Comparison of ENCODE assay signal across 17 mouse cellular contexts in the genomic region with DNA sequence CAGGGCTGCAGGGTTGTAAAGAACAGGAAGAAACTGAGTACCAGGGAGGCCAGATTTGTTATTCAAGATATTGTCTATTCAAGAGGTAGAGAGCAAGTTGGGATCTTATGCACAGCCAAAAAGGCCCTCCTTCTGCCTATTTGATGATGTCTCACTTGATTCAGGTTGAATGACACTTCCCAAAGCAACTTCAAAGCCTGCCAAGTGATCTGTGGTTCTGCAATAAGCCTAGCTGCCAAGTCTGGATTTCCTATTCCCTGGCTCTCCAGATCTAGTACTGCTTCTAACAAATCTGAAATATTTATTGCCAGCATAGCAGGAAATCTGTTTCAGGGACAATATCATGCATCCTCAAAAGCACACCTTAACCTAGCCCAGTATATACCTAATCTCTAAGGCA.
DNase-seq lines count a peak whose midpoint lies in the region.
"Had no signal": no experiment of that assay in that cellular context is flagged by ENCODE, and none has a peak within 500 bp of the region (broad histone marks: within the 10 kb centered on the region; RNA-seq: fewer than 3 reads in every experiment).

No protein-coding gene starts in this region.

- peak; percentile 15 to 16 for DNase-seq in cerebellum, postnatal 10 days
- DNase-seq in cerebellum, postnatal 4 days (ENCODE audit: low spot score in 2 of 2): no peak
- peak; percentile 28 to 58 for DNase-seq in layer of hippocampus, adult 18-20 months (ENCODE audit: low spot score in 2 of 2)
- no peak for DNase-seq in layer of hippocampus, adult 9-10 months (ENCODE audit: low spot score)
- DNase-seq in Muller cell, postnatal 12 days (ENCODE audit: inconsistent ontology term): peak; percentile 42
- no peak for DNase-seq in adrenal gland, postnatal 36 days
- DNase-seq: adrenal gland, adult 2 months; adrenal gland, postnatal 14 days; cerebellum, adult 11 months; cerebellum, adult 2 months; cerebellum, adult 9-11 months; cerebellum, postnatal 36 days; gastrocnemius, postnatal 25 days; heart, adult 18-20 months; heart, postnatal 10 days; heart, postnatal 36 days; kidney, adult 11 months had no signal

Comparison
In these comparisons a context has a peak if more than half of its experiments do, and no peak if none do; other contexts are left out.
1. DNase-seq: peak in cerebellum, postnatal 10 days (2 of 2), layer of hippocampus, adult 18-20 months (2 of 2) and Muller cell, postnatal 12 days (single experiment); none in cerebellum, postnatal 4 days (0 of 2), layer of hippocampus, adult 9-10 months (single experiment) and adrenal gland, postnatal 36 days (0 of 2).